Mouse (Mus musculus) testis, adult 2 months (tissue): Measurements from ENCODE around the gene Pam.

Source experiments
- CTCF ChIP-seq: fragments of 200-500 bp; IDR thresholded peaks from 2 replicates; pipeline ENCODE4 v1.5.1; 2012; ENCODE audit warnings: low read depth, mild to moderate bottlenecking, inconsistent platforms, low read length, moderate library complexity; ENCODE audit not compliant: control insufficient read depth, insufficient read depth, insufficient replicate concordance
- POLR2A ChIP-seq: fragments of 200-500 bp; IDR thresholded peaks from 2 replicates; pipeline ENCODE4 v1.6.1; 2012; ENCODE audit warnings: low read depth, mild to moderate bottlenecking, inconsistent platforms, low read length, moderate library complexity; ENCODE audit not compliant: control insufficient read depth

GRCm38 (mm10) chr1:97771727-97772126 lies 323.7 kb downstream of the Pam start:
- TF ChIP-seq CTCF (no peak), POLR2A (no peak)
